Mouse (Mus musculus): ENCODE data around the gene Gstp3. TPM values are rescaled to one million over a fixed set of nuclear protein-coding genes. Genes with fewer than 3 reads are reported as not detected.
A peak's percentile ranks its signal among the peaks of the same experiment; 100 is the strongest.

Gene Gstp3
- polyA plus RNA-seq, 1 experiment: 4.2 TPM

DNA sequence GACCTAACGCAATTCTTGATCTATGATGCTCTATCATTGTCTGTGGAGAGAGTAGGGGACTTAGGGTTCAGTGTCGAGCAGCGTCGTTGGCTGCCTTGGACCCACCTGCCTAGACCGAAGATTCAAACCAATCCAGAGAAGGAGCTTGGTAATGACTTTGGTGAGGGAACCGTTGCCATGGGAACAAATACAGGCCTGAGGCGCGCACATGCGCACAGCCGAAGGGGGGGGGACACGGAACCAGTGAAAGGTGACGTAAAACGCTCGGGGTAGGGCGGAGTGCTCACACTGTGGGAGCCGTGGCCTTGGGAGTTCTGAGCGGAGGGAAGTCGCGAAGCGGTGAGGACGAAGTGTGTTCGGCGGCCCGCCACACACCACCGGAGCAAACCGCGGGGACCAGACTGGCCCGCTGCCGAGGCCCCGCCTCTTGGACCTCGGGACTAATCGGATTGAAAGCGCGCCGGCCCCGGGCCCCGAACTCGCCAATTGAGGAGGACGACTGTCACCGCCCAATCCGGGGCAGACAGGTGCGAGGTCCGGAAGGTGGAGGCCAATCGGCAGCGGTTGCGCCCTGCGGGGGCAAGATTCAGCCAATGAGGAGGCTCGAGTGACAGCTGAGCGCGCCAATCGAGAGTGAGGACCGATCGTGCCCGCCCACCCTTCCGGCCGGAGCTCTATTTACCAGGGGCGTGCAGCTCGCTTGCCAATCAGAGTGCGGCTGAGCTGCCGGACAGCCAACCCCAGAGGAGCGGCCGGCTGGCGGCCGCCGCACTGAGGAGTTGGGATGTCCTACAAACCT lies 37.5 kb upstream of the Gstp3 start, which contains the start of gene Cdk2ap2:
Gene Cdk2ap2 (plus strand): TSS at position 541 of the 799 bp plus-strand sequence.
- peak within 1 kb of the TSS; percentile 91 for H3K27ac ChIP-seq (replicated peaks; ENCODE audit: low read depth, low read length)
- H3K4me1 ChIP-seq (ENCODE audit: control insufficient read depth, insufficient read depth, insufficient read length, low read length): peaks cover 9% of the 10 kb centered on the region
- peak within 1 kb of the TSS; percentile 82 for H3K4me3 ChIP-seq (ENCODE audit: insufficient read depth, low read depth, low read length)

DNA sequence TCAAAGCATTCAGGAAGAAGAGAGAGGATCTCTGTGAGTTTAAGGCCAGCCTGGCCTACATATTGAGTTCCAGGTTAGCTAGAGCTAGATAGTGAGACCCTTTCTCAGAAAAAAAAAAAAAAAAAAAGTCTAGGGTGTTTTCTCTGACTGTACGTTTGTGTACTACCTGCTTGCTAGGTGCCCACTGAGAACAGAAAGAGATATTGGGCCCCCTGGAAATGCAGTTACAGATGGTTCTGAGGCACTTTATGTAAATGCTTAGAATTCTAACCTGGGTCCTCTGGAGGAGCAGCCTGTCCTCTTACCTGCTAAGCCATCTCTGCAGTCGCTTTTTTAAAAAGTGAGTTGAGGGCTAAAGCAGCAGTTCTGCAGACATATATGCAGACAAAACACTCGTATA lies 36.4 kb upstream of the Gstp3 start:
- H3K4me1 ChIP-seq (ENCODE audit: control insufficient read depth, insufficient read depth, insufficient read length, low read length): peaks cover 5% of the 10 kb centered on the region
- H3K4me3 ChIP-seq (ENCODE audit: insufficient read depth, low read depth, low read length): no peak overlapping the region
- H3K27ac ChIP-seq (replicated peaks; ENCODE audit: low read depth, low read length): no peak overlapping the region

GRCm38 (mm10) chr19:4094774-4095303 lies 35.5 kb upstream of the Gstp3 start:
- Histone ChIP-seq H3K4me1 (ENCODE audit: control insufficient read depth, insufficient read depth, insufficient read length, low read length) (peaks cover 2% of the 10 kb centered on the region), H3K4me3 (ENCODE audit: insufficient read depth, low read depth, low read length) (no peak overlapping the region), H3K27ac (replicated peaks; ENCODE audit: low read depth, low read length) (no peak overlapping the region)

DNA sequence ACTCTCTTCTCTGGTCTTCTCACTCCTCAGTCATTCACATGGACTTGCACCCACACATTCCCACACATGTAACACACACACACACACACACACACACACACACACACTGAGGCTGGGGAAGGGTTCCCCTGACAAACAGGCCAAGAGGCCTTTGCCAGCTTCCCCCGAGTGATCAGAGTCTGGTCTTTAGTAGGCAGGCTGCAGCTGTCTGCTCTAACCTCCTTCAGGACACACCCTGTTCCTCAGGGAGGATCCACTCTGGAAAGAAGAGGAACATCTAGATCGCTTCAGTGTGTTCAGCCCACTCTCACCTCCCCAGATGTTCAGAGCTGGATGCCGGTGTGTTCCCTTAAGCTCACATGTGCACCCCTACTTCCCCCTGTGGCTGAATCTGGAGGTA lies 35.0 kb upstream of the Gstp3 start:
- Histone ChIP-seq H3K27ac (replicated peaks; ENCODE audit: low read depth, low read length) (no peak overlapping the region), H3K4me3 (ENCODE audit: insufficient read depth, low read depth, low read length) (no peak overlapping the region), H3K4me1 (ENCODE audit: control insufficient read depth, insufficient read depth, insufficient read length, low read length) (peaks cover 2% of the 10 kb centered on the region)

DNA sequence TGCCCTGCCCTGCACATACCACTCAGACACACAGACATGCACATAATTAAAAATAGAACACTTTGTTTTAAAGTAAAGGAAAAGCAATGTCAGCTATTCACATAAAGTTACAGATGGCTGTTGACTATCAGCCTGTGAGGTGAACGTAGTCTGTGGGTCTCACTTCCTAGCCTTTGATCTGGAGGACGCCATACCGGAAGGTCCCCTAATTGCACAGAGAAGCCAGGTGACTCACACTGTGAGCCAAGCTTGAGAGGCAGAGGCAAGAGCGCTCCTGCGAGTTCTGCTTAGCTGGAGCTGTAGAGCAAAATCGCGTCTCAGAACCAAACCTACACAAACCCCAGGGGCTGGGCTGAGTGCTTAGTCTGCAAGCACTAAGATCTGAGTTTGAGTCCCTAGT lies 34.4 kb upstream of the Gstp3 start:
- H3K27ac ChIP-seq (replicated peaks; ENCODE audit: low read depth, low read length): no peak overlapping the region
- no peak overlapping the region for H3K4me3 ChIP-seq (ENCODE audit: insufficient read depth, low read depth, low read length)

GRCm38 (mm10) chr19:4092750-4093149 lies 33.4 kb upstream of the Gstp3 start:
- Histone ChIP-seq H3K4me1 (ENCODE audit: control insufficient read depth, insufficient read depth, insufficient read length, low read length) (peaks cover 2% of the 10 kb centered on the region), H3K27ac (replicated peaks; ENCODE audit: low read depth, low read length) (no peak overlapping the region), H3K4me3 (ENCODE audit: insufficient read depth, low read depth, low read length) (no peak overlapping the region)

More for the DNA sequence above, 34.4 kb upstream of the Gstp3 start:
- peaks cover 2% of the 10 kb centered on the region for H3K4me1 ChIP-seq (ENCODE audit: control insufficient read depth, insufficient read depth, insufficient read length, low read length)

DNA sequence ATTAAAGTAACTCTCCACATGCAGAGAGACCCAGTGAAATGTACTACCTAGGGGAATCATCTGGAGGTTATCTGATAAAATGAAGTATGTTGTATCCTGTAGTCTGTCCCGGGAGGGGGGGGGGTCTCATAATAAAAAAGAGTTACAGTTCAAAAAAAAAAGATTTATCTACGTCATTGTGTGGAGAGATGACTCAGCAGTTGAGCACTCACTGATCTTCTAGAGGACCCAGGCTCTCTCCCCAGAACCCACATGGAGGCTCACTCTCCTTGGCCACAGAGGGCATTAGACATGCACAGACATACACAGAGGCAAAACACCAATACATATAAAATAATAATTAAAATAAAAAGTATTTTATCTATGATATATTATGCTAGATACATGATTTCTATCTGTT lies 32.0 kb upstream of the Gstp3 start:
- H3K4me3 ChIP-seq (ENCODE audit: insufficient read depth, low read depth, low read length): no peak overlapping the region
- H3K4me1 ChIP-seq (ENCODE audit: control insufficient read depth, insufficient read depth, insufficient read length, low read length): peaks cover 1% of the 10 kb centered on the region; the same call in 1 of the 2 replicates
- H3K27ac ChIP-seq (replicated peaks; ENCODE audit: low read depth, low read length): no peak overlapping the region

DNA sequence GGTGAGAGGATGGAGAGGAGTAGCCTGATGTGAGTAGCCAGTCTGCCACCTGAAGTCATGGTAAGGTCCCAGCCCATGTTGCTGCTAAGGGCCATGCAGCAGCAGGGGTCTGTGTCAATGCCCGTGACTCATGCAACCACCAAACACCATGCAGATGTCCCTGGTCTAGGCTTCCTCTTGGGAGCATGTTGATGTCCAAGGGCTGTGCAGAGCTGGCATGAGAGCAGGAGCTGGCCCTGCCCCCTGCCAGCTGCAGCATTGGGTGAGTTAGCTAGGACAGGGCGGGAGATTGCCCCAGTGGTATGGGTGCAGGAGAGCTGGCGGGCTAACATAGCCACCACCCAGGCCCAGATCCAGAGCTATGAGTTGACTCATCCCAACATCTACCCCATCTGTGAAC lies 31.1 kb upstream of the Gstp3 start:
- H3K27ac ChIP-seq (replicated peaks; ENCODE audit: low read depth, low read length): no peak overlapping the region
- no peaks in the 10 kb centered on the region for H3K4me1 ChIP-seq (ENCODE audit: control insufficient read depth, insufficient read depth, insufficient read length, low read length)
- no peak overlapping the region for H3K4me3 ChIP-seq (ENCODE audit: insufficient read depth, low read depth, low read length)

- H3K4me1 ChIP-seq (ENCODE audit: control insufficient read depth, insufficient read depth, insufficient read length, low read length): no peaks in the 10 kb centered on the region
- H3K4me3 ChIP-seq (ENCODE audit: insufficient read depth, low read depth, low read length): no peak overlapping the region
- H3K27ac ChIP-seq (replicated peaks; ENCODE audit: low read depth, low read length): no peak overlapping the region
These were observed 29.8 kb upstream of the Gstp3 start for GRCm38 (mm10) chr19:4089128-4089527.

- Histone ChIP-seq H3K4me1 (ENCODE audit: control insufficient read depth, insufficient read depth, insufficient read length, low read length) (no peaks in the 10 kb centered on the region), H3K4me3 (ENCODE audit: insufficient read depth, low read depth, low read length) (no peak overlapping the region), H3K27ac (replicated peaks; ENCODE audit: low read depth, low read length) (no peak overlapping the region)
These were observed 28.8 kb upstream of the Gstp3 start for GRCm38 (mm10) chr19:4088146-4088545.

DNA sequence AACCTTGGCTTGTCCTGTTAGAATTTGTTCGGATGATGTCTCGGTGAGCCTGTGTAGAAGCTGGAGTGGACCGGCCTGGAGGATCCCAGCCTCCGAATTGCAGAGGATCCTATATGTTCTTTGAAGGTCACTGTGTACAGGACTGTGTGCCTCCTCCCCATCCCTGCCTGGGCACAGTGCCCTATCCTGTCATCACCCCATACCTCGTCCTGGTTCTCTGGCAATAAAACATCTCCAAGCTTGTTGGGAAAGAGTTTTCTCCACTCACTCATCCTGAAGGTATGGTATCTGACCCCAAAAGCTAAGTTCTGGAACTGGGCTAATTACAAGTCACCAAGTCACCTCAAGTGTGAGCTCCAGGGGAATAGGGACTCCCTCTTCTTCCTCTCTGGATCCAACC lies 27.7 kb upstream of the Gstp3 start:
- Histone ChIP-seq H3K27ac (replicated peaks; ENCODE audit: low read depth, low read length) (no peak overlapping the region), H3K4me3 (ENCODE audit: insufficient read depth, low read depth, low read length) (no peak overlapping the region), H3K4me1 (ENCODE audit: control insufficient read depth, insufficient read depth, insufficient read length, low read length) (no peaks in the 10 kb centered on the region)

- no peak overlapping the region for H3K27ac ChIP-seq (replicated peaks; ENCODE audit: low read depth, low read length)
- H3K4me1 ChIP-seq (ENCODE audit: control insufficient read depth, insufficient read depth, insufficient read length, low read length): no peaks in the 10 kb centered on the region
- H3K4me3 ChIP-seq (ENCODE audit: insufficient read depth, low read depth, low read length): no peak overlapping the region
These were observed 26.8 kb upstream of the Gstp3 start for GRCm38 (mm10) chr19:4086156-4086555.

DNA sequence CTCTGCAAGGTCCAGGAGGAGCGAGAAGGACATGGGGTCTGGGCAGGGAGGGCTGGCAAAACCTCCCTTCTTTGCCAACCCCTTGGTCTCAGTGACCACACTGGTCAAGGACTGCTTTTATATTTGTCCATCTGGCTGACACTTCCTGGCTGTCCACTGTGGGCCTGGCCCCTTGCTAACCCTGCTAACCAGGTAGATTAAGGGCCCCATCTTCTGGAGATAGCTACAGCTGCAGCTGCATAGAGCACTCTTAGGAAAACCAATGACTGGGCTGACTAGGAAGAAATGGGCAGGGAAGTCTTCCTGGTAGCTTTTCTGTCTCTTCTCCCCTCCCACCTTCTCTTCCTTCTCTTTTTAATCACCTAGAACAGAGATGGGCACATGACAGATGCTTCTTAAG lies 25.6 kb upstream of the Gstp3 start:
- H3K4me3 ChIP-seq (ENCODE audit: insufficient read depth, low read depth, low read length): no peak overlapping the region
- no peaks in the 10 kb centered on the region for H3K4me1 ChIP-seq (ENCODE audit: control insufficient read depth, insufficient read depth, insufficient read length, low read length)
- H3K27ac ChIP-seq (replicated peaks; ENCODE audit: low read depth, low read length): no peak overlapping the region

- H3K27ac ChIP-seq (replicated peaks; ENCODE audit: low read depth, low read length): no peak overlapping the region
- no peaks in the 10 kb centered on the region for H3K4me1 ChIP-seq (ENCODE audit: control insufficient read depth, insufficient read depth, insufficient read length, low read length)
- H3K4me3 ChIP-seq (ENCODE audit: insufficient read depth, low read depth, low read length): no peak overlapping the region
These were observed 24.5 kb upstream of the Gstp3 start for GRCm38 (mm10) chr19:4083826-4084225.

GRCm38 (mm10) chr19:4083316-4083715 lies 23.9 kb upstream of the Gstp3 start:
- H3K4me1 ChIP-seq (ENCODE audit: control insufficient read depth, insufficient read depth, insufficient read length, low read length): no peaks in the 10 kb centered on the region

More at GRCm38 (mm10) chr19:4083316-4083715, 23.9 kb upstream of the Gstp3 start:
- H3K4me3 ChIP-seq (ENCODE audit: insufficient read depth, low read depth, low read length): no peak overlapping the region
- H3K27ac ChIP-seq (replicated peaks; ENCODE audit: low read depth, low read length): no peak overlapping the region

All from brown adipose tissue, adult 24 weeks (tissue).